Comparison of ENCODE assay signal across 8 mouse cellular contexts in the genomic region with DNA sequence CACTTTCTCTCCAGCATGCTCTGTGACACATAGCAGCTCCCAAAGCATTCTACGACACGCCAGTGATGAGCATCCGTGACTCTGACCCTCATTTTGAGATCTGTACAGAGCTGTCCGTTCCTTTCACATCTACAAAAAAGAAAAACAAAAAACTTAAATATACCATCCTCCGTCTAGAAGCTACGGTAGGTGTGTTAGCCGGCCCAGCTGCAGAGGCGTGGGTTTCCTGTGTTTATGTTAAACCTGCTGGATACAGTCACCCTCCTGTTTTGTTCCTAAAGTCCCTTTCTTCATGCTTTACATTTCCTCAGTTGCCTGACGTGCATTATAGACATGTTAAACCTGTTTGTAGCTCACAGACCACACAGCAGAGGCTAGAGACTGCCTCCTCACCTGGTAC.
DNase-seq lines count a peak whose midpoint lies in the region; ATAC-seq lines count a peak whose summit lies in the region.
"Had no signal": no experiment of that assay in that cellular context is flagged by ENCODE, and none has a peak within 500 bp of the region (broad histone marks: within the 10 kb centered on the region; RNA-seq: fewer than 3 reads in every experiment).

No protein-coding gene starts in this region.

- WGBS in heart, embryonic 13.5 days, result 65% methylated on average over 9 of the region's 9 CpGs
- 77% methylated on average over 9 of the region's 9 CpGs for WGBS in embryonic facial prominence, embryonic 10.5 days

- peak overlapping the region; percentile 74 for H3K27ac ChIP-seq in heart, embryonic 13.5 days (replicated peaks)
- 0 out of 2 replicates have a peak overlapping the region, but pooled peaks have one; percentile 26 for H3K27ac ChIP-seq in embryonic facial prominence, embryonic 10.5 days (replicated peaks)
- H3K27ac ChIP-seq: liver, embryonic 13.5 days had no signal

- ATAC-seq in heart, embryonic 13.5 days (ENCODE audit: extremely low read depth, insufficient number of reproducible peaks, low FRiP score, low TSS enrichment), result no peak
- ATAC-seq in megakaryocyte, adult 5-6 weeks (ENCODE audit: poor library complexity, severe bottlenecking), result no peak

- no peak overlapping the region for H3K4me2 ChIP-seq in heart, embryonic 13.5 days
- H3K4me2 ChIP-seq: liver, embryonic 13.5 days had no signal

- no peaks in the 10 kb centered on the region for H3K9me3 ChIP-seq in heart, embryonic 13.5 days
- H3K9me3 ChIP-seq in megakaryocyte, embryonic 14.5 days, result peaks cover 14% of the 10 kb centered on the region
- no peaks in the 10 kb centered on the region for H3K9me3 ChIP-seq in embryonic facial prominence, embryonic 10.5 days
- H3K9me3 ChIP-seq: liver, embryonic 13.5 days had no signal

- H3K36me3 ChIP-seq in heart, embryonic 13.5 days, result 0 out of 2 replicates have a peak, but pooled peaks cover 5% of the 10 kb centered on the region
- H3K36me3 ChIP-seq in megakaryocyte, embryonic 14.5 days (replicated peaks; ENCODE audit: low read length), result no peaks in the 10 kb centered on the region
- H3K36me3 ChIP-seq in embryonic facial prominence, embryonic 10.5 days (replicated peaks), result no peaks in the 10 kb centered on the region; the same call in 1 of the 2 replicates
- H3K36me3 ChIP-seq: liver, embryonic 13.5 days had no signal

- H3K4me1 ChIP-seq in heart, embryonic 13.5 days, result peaks cover 49% of the 10 kb centered on the region
- peaks cover 46% of the 10 kb centered on the region for H3K4me1 ChIP-seq in megakaryocyte, embryonic 14.5 days
- H3K4me1 ChIP-seq in embryonic facial prominence, embryonic 10.5 days, result peaks cover 38% of the 10 kb centered on the region

- no peaks in the 10 kb centered on the region for H3K27me3 ChIP-seq in heart, embryonic 13.5 days (replicated peaks)
- H3K27me3 ChIP-seq in megakaryocyte, embryonic 14.5 days (replicated peaks), result peaks cover 79% of the 10 kb centered on the region
- H3K27me3 ChIP-seq in embryonic facial prominence, embryonic 10.5 days (replicated peaks; ENCODE audit: low read depth, poor library complexity, severe bottlenecking), result no peaks in the 10 kb centered on the region
- H3K27me3 ChIP-seq: liver, embryonic 13.5 days had no signal

- H3K4me3 ChIP-seq in heart, embryonic 13.5 days, result no peak overlapping the region
- peak overlapping the region; percentile 68 for H3K4me3 ChIP-seq in megakaryocyte, embryonic 14.5 days (replicated peaks)
- no peak overlapping the region for H3K4me3 ChIP-seq in embryonic facial prominence, embryonic 10.5 days
- H3K4me3 ChIP-seq: liver, embryonic 13.5 days had no signal

- DNase-seq in heart, adult 9 months (ENCODE audit: low spot score in 2 of 2), result no peak
- no peak for DNase-seq in embryonic facial prominence, embryonic 10.5 days (ENCODE audit: low spot score)
- DNase-seq in naive thymus-derived CD4-positive, alpha-beta T cell, adult 2 months (ENCODE audit: low read depth), result peak; percentile 60
- DNase-seq in right cerebral cortex, adult 18-20 months, result no peak
- DNase-seq: liver, embryonic 13.5 days had no signal

- H3K9ac ChIP-seq in heart, embryonic 13.5 days, result no peak overlapping the region
- H3K9ac ChIP-seq: liver, embryonic 13.5 days had no signal
